Mouse (Mus musculus) CD4-positive, CD25-positive, alpha-beta regulatory T cell, adult 4 months (primary cell): ENCODE data around the gene Gm45234. TPM values are rescaled to one million over a fixed set of nuclear protein-coding genes. Genes with fewer than 3 reads are reported as not detected.

ENCODE experiments used
- ATAC-seq: one replicate; pipeline ENCODE4 v1.8.0; 2017
- polyA plus RNA-seq, 2 experiments: library from polyadenylated mRNA; unstranded; fragments of 100-300 nt; shearing (Covaris generic); gene quantifications; one replicate each; pipeline ENCODE4 v1.2.1; 2017

Gene Gm45234
- polyA plus RNA-seq, 2 experiments from 2014 or later, result 0.36 TPM; not detected in 1

GRCm38 (mm10) chr6:124738511-124739023, 17.3 kb downstream of the Gm45234 start, which contains the start of gene Ptpn6:
TSS of gene Ptpn6 (minus strand) at chr6:124738714.
- peak; percentile 7 for ATAC-seq

GRCm38 (mm10) chr6:124737040-124737439, 18.8 kb downstream of the Gm45234 start:
- no peak for ATAC-seq

GRCm38 (mm10) chr6:124734417-124734816, 21.4 kb downstream of the Gm45234 start:
- ATAC-seq, result no peak

- ATAC-seq, result peak; percentile 86
These were observed 23.1 kb downstream of the Gm45234 start for GRCm38 (mm10) chr6:124732476-124733370.

- ATAC-seq, result no peak
These were observed 24.8 kb downstream of the Gm45234 start for GRCm38 (mm10) chr6:124731038-124731437.

- ATAC-seq, result peak; percentile 56
These were observed 25.7 kb downstream of the Gm45234 start for GRCm38 (mm10) chr6:124729850-124730705.

GRCm38 (mm10) chr6:124728621-124729020, 27.2 kb downstream of the Gm45234 start:
- no peak for ATAC-seq

- ATAC-seq, result no peak
These were observed 31.3 kb downstream of the Gm45234 start for GRCm38 (mm10) chr6:124724472-124724871.

GRCm38 (mm10) chr6:124723541-124723940, 32.3 kb downstream of the Gm45234 start:
- ATAC-seq, result peak; percentile 81

- peak; percentile 34 for ATAC-seq
These were observed 32.8 kb downstream of the Gm45234 start for GRCm38 (mm10) chr6:124722876-124723473.

GRCm38 (mm10) chr6:124720904-124721303, 34.9 kb downstream of the Gm45234 start:
- peak; percentile 15 for ATAC-seq

- no peak for ATAC-seq
These were observed 36.4 kb downstream of the Gm45234 start for GRCm38 (mm10) chr6:124719354-124719978.

- ATAC-seq, result no peak
These were observed 37.1 kb downstream of the Gm45234 start for GRCm38 (mm10) chr6:124718703-124719102.

GRCm38 (mm10) chr6:124717968-124718367, 37.9 kb downstream of the Gm45234 start:
- no peak for ATAC-seq

GRCm38 (mm10) chr6:124716864-124717490, 38.8 kb downstream of the Gm45234 start:
- no peak for ATAC-seq

GRCm38 (mm10) chr6:124712918-124713317, 42.9 kb downstream of the Gm45234 start:
- no peak for ATAC-seq

GRCm38 (mm10) chr6:124711824-124712782, 43.7 kb downstream of the Gm45234 start, which contains the start of the genes Emg1 and Phb2:
TSS of gene Emg1 (minus strand) at chr6:124712178.
TSS of gene Phb2 (plus strand) at chr6:124712336.
- peak; percentile 97 for ATAC-seq

GRCm38 (mm10) chr6:124708289-124708889, 47.4 kb downstream of the Gm45234 start:
- no peak for ATAC-seq

- no peak for ATAC-seq
These were observed 49.7 kb downstream of the Gm45234 start for GRCm38 (mm10) chr6:124706061-124706627.
